Mouse (Mus musculus): ENCODE data around the gene Leap2.

Gene Leap2

GRCm38 (mm10) chr11:53423036-53423435 is at the start of gene Leap2:
Gene Leap2, minus strand, starts transcription at chr11:53423170.
- DNase-seq (ENCODE audit: low read depth, low spot score): no peak

DNA sequence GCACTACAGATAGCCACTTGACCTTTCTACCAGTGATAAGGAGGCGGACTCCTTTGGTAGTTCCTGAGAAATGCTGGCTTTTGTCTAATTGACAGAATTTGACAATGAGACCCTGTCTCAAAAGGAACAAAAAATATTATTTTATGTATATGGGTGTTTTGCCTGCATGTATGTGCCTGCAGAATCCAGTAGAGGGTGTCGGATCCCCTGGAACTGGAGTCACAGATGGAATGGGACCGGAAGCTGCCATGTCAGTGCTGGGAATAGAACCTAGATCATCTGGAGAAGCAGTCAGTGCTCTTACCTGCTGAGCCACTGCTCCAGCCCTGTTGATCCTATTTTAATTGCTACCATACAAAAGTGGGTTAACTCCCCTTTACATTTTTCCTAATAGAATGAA is 49.7 kb upstream of the Leap2 start:
- DNase-seq (ENCODE audit: low read depth, low spot score): no peak

DNA sequence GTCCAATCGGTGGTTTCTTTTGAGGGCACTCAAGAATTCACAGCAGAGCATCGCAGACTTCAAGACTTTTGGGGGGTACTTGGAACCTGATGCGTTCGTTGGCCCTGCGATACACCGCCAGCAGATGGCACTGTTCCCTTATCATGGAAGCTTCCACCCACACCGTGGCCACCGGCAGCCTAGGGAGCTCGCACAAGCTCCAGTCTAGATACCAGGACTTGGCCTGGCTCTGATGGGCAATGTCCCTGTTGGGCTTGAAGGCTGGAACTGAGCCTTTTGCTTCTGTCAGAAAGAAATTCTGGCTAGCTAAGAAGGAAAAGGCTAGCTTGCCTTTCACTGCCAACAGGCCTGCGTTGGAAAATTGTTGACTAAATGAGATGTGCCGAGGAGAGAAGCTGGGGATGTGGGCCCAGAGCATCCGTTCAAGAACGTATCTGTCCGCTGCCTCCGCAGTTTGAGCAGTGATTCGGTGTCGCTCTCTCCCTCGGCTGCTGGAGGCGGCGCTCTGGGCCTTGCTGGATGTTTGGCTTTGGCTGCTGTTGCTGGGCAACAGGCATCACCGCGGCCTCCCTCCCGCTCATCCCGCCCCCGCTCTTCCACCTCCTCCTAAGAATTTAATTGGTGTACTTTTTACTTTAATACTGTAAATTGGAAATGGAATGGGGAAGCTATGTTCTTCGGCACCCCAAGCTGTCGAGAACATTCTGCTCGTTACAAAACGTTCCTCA is 47.2 kb upstream of the Leap2 start, which contains the start of gene Gm9837:
Gene Gm9837, minus strand, starts transcription at position 512 of the 728 bp plus-strand sequence.
- DNase-seq (ENCODE audit: low read depth, low spot score): peak; percentile 82

DNA sequence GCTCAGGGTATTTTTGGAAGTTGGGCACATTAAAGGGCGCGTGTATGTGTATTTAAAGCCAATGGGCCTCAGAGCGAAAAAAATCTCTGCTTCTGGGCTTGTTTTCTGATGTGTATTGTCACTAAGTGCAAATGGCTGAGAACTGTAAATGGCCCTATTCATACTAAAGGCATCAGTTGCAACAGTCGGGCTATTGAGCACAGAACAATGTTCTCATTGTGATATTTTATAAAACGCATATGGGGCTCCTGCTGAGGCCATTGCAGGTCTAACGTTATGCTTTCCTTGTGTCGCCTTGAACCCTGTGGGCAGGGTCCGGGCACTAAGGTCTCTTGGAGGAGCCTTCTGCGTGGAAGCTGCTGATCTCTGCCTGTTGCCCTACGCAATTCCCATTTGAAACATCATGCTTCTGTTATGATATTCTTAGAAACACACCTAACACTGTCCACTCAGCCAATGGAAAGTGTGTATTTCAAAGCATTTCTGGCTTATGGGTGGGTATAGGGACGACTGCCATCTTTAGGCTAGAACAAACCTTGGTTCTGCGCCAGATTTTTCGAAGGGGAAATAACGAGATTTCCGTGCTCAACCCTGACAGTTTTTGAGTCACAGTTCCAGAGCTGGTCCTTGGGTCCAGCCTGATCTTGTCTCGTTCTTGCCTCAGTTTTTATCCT is 46.5 kb upstream of the Leap2 start:
- no peak for DNase-seq (ENCODE audit: low read depth, low spot score)

DNA sequence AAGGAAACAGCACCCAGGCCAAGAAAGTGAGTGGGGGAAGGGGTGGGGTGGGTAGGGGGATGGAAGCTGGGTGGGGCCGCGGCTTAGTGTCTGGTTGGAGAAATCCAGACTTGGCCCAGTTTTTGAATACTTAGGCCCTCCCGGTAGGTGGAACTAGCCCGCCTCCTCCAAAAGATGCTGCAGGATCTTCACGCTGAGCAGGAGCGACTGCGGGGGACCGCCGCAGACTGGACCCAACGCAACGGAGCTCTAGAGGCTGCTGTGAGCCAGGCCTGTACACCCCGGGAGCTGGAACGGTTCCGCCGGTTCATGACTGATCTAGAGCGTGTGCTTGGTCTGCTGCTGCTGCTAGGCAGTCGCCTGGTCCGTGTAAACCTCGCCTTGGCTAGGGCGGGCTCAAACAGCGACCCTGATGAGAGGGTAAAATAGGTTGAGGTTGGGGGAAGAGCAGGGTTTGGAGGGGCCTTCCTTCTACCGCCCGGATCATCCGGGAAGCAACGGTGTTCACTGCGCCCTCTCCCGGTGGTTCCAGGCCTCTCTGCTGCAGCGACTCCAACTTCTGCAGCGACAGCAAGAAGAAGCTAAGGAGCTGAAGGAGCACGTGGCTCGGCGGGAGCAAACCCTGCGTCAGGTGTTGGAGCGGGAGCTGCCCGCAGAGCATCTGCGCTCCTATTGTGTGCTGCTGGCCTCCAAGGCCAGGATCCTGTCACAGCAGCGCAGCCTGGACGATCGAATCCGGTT is 43.4 kb upstream of the Leap2 start:
- peak; percentile 63 for DNase-seq (ENCODE audit: low read depth, low spot score)

DNA sequence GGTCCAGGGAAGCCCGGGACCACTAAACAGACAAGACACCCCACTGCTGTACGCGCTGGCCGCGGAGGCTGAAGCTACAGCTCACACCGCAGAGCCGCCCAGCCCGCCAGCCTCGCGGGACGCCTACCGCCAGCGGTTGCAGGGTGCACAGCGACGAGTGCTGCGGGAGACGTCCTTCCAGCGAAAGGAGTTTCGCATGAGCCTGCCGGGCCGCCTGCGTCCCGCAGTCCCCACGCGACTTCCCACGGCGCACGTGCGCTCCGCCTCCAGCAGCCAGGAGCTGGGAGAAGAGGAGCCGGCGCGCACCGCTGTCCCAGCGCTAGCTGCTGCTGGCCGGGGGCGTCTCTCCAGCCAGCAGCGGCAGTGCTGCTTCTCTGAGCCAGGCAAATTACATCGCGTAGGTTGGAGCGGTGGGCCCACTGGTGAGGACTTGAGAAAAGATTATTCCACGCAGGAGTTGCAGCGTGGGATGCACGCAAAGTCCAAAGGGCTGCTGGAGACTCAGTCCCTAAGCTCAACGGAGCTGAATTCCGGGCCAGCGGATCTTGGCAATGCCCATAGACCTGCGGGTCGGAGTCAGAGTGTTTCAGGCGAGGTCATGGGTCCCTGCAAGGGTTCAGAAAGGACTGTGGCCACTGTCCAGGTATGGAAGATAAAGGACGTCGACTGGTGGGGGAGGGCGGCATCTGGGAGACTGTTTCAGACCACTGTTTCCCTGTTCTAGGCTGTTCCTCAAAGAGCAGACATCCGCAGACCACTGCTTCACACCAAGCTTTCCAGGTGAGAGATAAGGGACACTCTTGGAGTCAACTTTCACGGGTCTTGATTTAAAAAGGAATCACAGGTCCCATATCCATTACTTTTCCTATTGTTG is 40.8 kb upstream of the Leap2 start:
- DNase-seq (ENCODE audit: low read depth, low spot score): no peak

GRCm38 (mm10) chr11:53461727-53462126 is 38.8 kb upstream of the Leap2 start:
- DNase-seq (ENCODE audit: low read depth, low spot score): no peak

DNA sequence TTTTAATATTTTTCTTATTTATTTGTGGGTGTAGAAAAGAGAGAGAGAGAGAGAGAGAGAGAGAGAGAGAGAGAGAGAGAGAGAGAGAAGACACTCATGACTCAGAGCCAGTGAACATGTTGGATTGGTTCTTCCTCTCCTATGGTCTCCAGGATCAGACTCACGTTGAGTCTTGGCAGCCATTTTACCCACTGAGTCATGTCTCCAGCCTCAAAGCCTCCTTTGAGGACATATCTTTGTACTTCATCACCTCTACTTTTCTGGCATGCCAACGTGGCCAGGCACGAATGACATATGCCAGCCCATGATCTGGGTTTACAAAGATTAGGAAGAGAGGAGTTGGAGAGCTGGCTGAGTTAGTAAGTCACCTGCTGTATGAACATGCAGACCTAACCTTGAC is 37.2 kb upstream of the Leap2 start:
- DNase-seq (ENCODE audit: low read depth, low spot score): no peak

DNA sequence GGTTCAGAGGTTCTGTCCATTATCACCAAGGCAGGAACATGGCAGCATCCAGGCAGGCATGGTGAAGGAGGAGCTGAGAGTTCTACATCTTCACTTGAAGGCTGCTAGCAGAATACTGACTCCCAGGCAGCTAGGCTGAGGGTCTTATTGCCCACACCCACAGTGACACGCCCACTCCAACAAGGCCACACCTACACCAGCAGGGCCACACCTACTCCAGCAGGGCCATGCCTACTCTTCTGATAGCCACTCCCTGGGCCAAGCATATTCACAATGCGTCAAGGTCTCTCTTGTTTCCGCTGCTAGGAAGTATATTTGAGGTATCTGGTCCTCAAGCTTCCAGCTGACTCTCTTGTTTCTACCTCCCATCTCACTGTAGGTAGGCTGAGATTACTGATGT is 36.0 kb upstream of the Leap2 start:
- DNase-seq (ENCODE audit: low read depth, low spot score): no peak

DNA sequence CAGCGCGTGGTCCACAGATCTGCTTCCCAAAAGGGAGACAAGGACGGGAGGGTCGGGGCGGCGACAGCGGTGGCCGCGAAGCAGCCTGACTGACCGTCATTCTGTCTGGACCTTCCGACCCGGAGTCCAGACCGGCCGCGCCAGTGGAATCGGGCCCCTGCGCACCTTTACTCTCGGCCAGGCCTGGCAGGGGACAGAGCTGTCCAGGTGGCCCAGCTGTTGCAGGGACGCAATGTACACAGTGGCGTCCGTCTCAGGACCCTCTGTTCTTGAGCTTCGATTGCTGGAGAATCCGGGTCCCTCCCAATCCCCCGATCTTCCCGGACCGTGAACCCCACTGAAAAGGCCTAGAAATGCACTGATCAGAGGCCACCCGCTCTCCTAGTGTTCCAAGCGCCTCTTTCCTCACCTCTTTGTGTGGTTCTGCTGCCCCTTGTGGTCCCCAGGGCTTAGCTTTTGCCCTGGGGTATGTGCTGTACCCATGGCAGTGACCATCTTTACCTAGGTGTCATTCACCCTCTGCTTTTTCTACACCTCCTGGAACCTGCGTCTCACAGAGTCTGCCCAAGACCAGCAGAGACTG is 34.5 kb upstream of the Leap2 start:
- no peak for DNase-seq (ENCODE audit: low read depth, low spot score)

- DNase-seq (ENCODE audit: low read depth, low spot score): no peak
Observed at GRCm38 (mm10) chr11:53456474-53457371, 33.8 kb upstream of the Leap2 start, which contains the start of the genes Gm10447 and Shroom1. Gene Gm10447, minus strand, starts transcription at chr11:53457110. Gene Shroom1, plus strand, starts transcription at chr11:53457205.

- DNase-seq (ENCODE audit: low read depth, low spot score): no peak
Observed at GRCm38 (mm10) chr11:53453031-53453430, 30.1 kb upstream of the Leap2 start.

DNA sequence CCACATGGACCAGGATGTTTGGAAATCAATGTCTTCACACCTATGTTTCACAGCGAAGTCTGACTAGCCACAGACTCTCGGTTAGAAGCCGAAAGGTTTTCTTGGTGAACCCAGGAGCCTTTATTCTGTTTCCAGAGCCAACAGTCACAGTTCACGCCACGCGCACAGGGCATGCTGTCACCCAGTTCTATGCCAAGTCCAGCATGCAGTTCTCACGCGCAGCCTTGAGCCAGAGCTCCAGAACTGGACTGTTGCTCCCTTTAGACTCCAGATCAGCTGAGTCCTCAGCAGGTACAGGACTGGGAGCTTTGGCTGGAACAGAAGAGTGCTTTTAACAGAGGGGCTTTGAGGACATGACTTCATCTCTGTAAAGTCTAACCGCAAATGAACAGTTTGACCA is 29.4 kb upstream of the Leap2 start:
- DNase-seq (ENCODE audit: low read depth, low spot score): no peak

- no peak for DNase-seq (ENCODE audit: low read depth, low spot score)
Observed at GRCm38 (mm10) chr11:53451361-53451760, 28.4 kb upstream of the Leap2 start.

GRCm38 (mm10) chr11:53450070-53450705 is 27.2 kb upstream of the Leap2 start:
- DNase-seq (ENCODE audit: low read depth, low spot score): no peak

DNA sequence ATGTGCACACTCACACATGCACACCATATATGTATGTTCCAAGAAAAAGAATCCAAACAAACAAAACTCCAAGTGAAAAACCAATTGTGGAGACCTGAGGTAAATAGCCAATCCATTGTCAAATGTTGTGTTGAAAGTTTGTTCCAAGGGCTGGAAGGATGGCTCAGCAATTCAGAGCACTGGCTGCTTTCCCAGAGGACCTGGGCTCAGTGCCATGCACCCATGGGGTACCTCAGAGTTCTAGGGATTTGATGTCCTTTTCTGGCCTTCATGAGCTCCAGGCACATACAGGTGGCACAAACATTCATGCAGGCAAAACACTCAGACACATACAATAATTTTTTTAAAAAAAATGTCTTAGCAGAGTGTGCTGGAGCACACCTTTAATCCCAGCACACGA is 25.6 kb upstream of the Leap2 start:
- no peak for DNase-seq (ENCODE audit: low read depth, low spot score)

GRCm38 (mm10) chr11:53447996-53448395 is 25.0 kb upstream of the Leap2 start:
- no peak for DNase-seq (ENCODE audit: low read depth, low spot score)

DNA sequence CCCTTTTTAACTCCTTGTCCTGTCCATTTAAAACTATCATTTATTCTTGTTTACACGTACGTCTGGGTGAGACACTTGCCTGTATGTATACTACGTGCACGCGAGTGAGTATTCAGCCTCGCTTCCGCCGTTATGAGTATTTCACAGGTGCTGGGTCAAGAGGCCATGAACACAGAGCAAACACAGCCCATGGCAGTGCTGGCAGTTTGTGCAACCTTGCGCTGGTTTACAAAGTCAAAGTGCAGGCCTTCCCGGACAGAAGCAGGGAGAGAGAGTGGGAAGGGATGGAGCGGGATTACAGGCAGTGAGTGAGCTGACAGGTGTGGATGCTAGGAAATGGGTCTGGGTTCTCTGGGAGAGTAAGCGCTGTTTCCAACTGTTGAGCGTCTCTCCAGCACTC is 23.2 kb upstream of the Leap2 start:
- DNase-seq (ENCODE audit: low read depth, low spot score): no peak

DNA sequence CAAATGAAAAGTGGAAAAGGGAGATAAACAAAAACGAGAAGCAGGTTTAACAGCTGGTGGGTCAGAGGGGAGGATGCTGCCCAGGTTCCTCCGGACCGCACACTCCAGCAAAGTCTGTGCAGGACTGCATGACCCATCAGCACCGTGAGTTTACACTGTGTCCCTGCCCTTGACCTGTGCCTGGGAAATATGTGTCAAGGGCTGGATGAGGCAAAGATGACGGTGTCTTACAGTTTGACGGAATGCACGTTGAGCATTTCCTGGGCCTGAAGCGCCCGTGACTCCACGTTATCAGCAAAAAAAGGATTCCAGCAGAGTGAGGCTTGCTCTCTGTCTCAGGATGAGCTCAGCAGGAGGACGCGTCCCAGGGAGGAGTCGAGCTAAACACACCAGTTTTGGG is 22.6 kb upstream of the Leap2 start:
- no peak for DNase-seq (ENCODE audit: low read depth, low spot score)

GRCm38 (mm10) chr11:53443861-53444260 is 20.9 kb upstream of the Leap2 start:
- no peak for DNase-seq (ENCODE audit: low read depth, low spot score)

All from retina, postnatal 7 days (tissue).